Mouse (Mus musculus) left cerebral cortex, postnatal 36 days (tissue): ENCODE measurements around the gene Myt1l. TPM values are rescaled to one million over a fixed set of nuclear protein-coding genes. Genes with fewer than 3 reads are reported as not detected.

Source experiments
- DNase-seq, 2 experiments: peaks; one replicate each; pipeline ENCODE4 v3.0.0; 2021 to 2022; ENCODE audit warnings: low spot score in 2 of 2, mixed read lengths in 1 of 2
- intact Hi-C: fragments of 180-260 bp; cut with DNase I; formaldehyde crosslinking; loops from one replicate; pipeline ENCODE4 v1.15.1; 2025
- total RNA-seq, 2 experiments: library from RNA; stranded (reverse); gene quantifications; 2 replicates each; pipeline ENCODE4 v1.2.3; 2021

The Myt1l gene
- total RNA-seq, 2 experiments from 2014 or later, result 213 to 254 TPM

DNA sequence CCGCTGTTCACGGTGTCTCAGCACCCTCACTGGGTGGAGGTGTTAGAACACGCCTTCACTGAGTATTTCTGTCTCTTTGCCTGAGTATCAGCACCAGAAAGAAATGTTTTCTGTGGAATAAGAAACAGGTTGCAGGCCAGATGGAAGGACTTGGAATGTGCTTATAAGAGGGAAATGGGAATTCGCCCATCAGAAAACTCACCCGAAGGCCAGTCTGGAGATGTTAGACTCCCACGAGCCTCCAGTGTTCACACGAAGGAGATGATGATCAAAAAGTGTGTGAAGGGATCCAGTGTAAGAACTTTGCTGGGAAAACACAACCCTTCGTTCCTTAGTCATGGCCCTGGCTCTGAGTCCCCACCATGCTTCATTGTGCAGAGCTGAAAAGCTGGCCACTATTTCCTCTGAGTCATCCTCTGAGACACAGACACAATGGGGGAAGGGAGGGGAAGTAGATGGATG is 406.0 kb downstream of the Myt1l start:
- peak; percentile 71 to 78 for DNase-seq
- intact Hi-C loops, result loop anchor here (2.0 kb wide), 1 partner anchor 81 kb away; no protein-coding TSS in a partner anchor

DNA sequence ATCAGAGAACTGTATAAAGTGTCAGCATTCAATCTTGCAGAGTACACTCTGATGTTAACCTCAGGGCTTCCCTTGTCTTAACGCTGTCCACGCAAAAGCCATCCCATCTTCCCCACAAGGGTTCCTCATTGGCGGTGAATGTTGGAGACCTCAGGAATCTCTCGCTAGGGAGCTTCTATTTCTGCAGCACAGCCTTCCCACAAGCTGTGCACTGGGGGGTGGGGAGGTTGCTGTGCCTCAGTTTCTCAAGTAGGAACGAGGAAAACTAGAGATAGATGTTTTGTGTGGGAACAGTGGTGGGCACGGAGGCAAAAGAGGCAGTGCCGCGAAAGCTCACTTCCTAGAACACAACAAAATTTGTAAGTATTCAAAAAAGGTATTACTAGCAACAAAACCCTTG is 409.1 kb downstream of the Myt1l start, which contains the start of gene Pxdn:
TSS of gene Pxdn (plus strand) at position 301 of the 400 bp plus-strand sequence.
- DNase-seq, result no peak
- intact Hi-C loops, result no loop called here

DNA sequence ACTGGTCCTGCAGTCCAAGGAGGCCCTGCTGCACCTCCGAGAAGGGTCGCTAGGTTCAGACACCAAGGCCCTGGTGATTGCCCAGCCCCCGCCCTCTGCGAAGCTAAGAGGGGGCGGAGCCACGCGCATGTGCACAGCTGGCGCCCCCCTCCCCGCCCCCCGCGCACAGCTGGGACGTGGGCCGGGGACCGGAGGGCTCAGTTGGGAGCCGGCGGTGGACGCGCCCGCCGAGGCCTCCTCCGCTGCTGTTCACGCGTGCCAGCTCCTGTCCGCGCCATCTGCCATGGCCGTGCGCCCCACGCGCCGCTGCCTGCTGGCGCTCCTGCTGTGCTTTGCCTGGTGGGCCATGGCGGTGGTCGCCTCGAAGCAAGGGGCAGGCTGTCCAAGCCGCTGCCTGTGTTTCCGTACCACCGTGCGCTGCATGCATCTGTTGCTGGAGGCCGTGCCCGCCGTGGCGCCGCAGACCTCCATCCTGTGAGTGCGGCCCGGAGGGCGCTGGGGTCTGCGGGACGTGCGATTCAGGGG is 409.7 kb downstream of the Myt1l start:
- DNase-seq, result peak; percentile 64 to 80
- intact Hi-C loops, result no loop called here

DNA sequence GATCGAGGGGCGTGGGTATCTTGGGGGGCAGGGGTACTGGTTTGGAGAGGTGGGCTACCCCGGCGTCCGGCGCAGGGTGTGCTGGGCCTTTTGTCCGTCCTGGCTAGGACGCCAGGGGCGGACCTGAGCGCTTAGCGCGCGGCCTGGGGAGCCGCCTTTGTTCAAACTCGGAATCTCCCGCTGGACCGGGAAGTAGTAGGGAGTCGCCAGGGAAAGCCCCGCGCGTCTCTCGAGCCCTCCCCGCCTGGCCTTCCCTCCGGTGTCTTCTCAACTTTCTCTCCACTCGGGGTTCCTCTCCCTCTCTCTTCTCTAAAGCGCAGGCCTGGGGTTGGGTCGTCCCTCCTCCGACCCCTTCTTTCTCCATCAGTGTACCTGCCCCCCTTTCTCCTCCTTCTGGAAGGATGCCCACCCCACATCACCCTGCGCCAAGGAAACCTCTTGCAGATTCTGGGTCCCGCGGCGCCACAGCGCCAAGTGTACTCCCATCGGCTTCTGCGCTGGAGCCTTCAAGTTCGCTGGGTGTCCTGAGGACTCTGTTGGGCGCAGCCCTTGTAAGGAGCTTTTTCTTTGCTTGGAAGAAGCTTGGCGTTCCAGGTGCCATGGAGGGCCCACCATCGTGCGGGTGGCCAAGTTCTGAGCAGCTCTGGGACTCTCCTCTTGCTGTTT is 410.3 kb downstream of the Myt1l start:
- intact Hi-C loops, result no loop called here
- peak; percentile 63 to 65 for DNase-seq

DNA sequence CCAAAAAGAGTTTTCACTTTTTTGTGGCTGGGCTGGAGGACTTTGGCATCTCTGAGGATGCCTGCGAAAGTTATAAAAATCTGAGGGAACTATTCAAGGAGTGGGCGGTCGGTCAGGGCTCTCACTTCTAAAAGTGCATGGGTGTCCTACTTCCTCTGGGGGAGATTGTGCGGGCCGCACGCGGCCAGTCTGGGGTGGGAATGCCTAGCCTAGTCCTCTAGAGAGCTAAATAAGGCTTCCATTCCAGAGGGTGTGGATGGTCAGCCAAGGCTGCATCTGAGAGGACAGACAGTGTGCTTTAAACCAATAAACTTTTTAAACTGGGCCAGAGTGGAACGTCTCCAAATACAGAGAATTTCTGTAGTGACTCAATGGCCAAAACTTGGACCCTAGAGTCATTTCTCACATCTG is 411.1 kb downstream of the Myt1l start:
- no peak for DNase-seq
- intact Hi-C loops, result no loop called here

DNA sequence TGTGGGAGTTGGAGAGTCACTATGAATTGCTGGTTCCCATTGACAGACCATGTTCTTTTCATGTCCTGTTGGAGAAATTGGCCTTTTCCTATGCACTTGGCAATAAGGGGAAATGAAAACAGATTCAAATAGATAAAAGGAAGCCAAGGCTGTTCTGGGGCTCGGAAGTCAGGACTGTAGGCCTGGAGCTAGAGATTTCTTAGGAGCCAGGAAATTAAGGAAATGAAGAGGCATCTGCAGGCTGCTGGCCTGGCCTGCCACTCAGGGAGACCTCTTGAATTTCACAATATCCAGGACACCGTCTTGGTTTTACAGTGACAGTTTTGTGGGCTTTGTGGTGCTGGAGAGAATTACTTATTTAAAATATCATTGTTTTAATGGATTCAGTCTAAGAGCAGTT is 414.3 kb downstream of the Myt1l start:
- DNase-seq, result no peak
- intact Hi-C loops, result no loop called here

DNA sequence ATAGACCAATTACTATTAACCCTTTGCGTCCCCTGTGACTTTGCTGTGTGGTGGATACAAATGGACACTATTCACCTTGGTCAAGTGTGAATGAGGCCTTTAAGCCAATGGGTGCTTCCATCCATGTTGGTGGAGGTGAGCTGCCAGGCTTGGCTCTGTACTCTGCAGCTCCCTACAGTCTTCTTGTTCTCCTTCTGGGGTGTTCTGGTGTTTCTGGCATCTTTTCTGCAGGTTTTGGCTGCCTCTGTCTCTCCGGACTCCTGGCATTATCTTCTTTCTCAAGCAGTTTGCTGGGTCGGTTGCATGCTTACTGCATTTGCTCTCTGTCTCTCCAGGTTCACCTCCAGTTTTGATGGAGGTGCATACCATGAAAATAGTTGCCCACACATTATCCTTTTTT is 416.5 kb downstream of the Myt1l start:
- no peak for DNase-seq
- intact Hi-C loops, result no loop called here

DNA sequence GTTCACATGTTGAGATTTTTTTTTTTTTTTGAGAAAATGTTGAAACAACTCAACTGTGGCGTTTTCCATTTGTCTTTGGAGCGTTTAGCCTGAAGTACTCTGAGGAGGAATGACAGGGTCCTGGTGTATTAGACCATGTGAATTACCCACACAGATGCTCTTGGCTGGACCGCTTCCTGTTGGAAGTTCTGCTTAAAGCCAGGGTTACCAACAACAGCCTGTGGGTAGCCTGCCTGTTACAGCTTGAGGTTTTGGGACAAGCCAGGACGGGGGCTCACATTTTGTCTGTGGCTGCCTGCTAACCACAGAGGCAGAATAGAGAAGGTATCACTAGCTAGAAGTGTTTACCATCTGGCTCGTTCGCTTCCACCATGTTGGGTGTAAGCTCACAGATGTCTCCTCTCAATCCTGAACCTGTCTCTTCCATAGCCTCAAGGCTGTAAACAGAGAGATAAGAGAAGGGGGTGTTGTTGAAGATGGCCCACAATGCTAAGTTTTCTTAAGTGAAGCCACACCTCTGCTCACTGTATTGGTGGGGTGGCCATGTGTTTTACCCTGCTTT is 417.1 kb downstream of the Myt1l start:
- intact Hi-C loops, result no loop called here
- no peak for DNase-seq

DNA sequence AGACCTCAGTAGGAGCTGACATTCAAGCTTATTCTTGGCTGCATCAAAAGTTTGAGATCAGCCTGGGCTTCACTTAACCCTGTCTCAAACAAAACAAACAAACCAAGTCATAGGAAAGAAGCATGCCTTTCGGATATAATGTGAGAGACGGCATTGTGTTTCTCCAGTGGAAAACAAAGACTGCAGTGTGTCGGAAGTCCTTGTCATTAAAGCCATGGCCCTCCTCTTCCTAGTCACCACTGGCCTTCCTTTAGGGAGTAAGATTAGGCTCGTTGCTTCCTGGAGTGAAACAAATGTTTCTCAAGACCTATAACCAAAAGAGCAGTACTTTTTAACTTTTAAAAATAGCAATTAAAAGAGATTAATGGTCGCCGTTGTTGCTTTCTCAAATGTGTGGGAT is 422.9 kb downstream of the Myt1l start:
- no peak for DNase-seq
- intact Hi-C loops, result no loop called here

DNA sequence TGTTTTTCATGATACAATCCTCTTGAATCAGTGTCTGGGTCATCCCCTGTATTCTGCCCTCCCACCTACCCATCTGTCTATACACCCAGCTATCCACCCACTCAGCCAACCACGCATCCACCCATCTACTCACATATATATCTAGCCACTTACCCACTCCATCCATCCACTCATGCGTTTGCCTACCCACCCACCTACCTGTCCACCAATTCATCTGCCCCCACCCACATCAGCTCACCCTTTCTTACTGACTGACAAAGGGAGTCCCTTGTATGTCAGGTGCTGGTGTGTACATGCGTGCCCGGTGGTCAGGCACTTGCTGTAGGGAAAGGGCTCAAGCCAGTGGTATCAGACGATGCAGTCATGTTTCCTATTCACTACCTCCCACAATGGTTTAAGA is 423.3 kb downstream of the Myt1l start:
- DNase-seq, result no peak
- intact Hi-C loops, result no loop called here

DNA sequence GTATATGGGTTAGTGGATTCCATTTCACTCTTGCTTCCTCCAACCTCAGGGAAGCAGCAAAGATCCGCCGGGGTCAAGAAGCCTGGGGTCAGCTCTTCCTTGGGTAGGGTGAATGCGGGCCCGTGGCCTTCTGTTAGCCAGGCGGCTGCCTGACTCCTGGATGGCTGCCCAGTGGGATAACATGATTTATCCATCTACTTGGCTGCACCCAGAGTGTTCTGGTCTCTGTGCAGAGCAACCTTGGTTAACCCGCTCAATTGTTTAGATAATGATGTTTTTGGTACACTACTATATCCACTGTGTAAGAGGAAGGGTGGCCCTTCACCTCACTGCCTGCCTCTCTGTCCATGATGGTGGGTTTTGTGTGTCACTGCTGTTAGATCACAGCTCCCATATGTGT is 423.9 kb downstream of the Myt1l start:
- intact Hi-C loops, result no loop called here
- no peak for DNase-seq

DNA sequence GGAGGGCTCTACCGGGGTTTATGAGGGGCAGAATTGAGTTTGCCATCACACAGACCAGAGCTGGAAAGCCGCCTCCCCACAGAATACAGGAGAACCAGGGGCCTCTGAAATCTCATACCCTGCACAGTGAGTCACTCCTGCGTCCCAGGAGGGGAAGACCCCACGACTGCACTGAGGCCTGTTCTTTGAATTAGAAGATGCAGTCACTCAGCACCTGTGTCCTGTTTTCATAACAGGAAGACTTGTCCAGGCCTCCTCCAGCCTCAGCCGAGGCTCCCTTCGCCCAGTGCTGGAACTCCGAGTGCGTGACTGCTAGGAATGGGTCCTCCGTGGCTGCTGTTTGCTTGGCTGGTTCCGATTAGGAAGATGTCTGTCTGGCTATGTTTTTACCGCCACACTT is 425.8 kb downstream of the Myt1l start:
- intact Hi-C loops, result no loop called here
- DNase-seq, result no peak

DNA sequence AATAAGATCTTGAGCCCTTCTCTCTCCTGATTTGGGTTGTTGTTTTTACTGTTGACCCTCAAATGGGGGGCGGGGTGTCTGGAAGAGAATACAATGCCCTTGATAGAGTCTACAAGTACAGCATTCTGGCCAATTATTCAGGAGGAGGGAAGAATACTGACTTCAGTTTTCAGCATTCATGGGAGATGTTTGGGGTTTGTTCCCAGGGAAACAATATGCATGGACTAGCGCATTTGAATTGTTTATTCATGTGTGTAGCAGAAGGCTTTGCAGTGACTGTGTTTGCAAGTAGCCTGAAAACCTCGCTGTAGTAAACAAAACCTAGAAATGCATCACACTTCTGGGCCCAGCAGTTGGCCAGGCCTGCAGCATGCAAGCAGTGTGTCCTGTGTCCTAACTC is 426.3 kb downstream of the Myt1l start:
- intact Hi-C loops, result no loop called here
- DNase-seq, result no peak

DNA sequence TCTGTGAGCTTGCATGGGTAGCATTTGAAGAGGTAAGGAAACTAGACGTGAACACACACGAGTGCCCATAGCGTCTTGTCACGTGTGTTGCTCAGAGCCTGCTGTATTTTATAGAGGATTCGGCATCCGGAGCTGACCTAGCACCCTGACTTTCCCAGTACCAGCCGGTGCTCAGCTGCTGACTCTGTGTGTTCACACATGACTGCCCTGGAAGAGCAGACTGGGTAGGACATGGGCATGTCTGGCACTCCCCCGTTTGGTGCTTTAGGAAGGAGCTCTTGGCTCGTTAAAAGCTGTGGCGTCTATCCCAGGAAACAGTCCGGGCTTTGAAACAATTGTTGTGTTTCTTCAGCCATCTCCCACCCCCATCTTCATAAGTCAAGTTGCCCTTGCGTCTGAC is 428.8 kb downstream of the Myt1l start:
- intact Hi-C loops, result no loop called here
- DNase-seq, result no peak

DNA sequence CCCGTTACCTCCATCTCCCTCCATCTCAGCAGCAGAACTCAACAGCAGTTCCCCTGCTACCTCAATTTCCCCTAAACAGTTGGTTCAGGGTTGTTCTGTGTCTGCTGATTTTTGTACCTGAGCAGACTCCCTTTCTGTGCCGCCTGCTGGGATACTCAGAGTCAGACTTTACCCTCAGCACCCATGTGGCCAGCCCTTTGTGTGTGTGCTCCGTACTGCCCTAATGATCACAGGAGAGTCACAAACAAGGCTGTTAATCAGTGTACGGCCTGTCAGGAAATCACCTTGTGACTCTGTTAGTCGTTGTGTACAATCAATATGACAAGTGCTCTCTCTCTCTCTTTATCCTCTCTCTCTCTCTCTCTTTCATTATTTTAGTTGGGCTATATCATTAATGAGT is 430.5 kb downstream of the Myt1l start:
- intact Hi-C loops, result no loop called here
- no peak for DNase-seq

DNA sequence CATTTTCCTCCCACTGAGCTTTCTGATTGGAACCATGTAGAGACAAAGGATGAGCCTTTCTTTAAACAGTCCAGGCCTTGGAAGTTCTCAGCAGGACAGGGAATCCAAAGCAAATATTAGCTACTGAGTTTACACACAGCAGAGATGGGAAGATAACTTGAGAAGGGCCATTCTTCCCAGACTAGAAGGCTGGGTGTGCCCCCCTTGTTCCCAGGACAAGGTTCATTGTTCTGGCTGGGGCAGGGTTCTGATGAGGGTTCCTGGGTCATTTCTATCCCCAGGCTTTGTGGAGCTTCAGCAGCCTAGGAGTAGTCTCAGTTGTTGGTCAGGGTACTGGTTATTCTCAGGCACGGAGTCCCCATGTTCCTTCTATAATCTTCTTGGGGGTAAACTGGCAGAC is 432.9 kb downstream of the Myt1l start:
- intact Hi-C loops, result no loop called here
- DNase-seq, result no peak

DNA sequence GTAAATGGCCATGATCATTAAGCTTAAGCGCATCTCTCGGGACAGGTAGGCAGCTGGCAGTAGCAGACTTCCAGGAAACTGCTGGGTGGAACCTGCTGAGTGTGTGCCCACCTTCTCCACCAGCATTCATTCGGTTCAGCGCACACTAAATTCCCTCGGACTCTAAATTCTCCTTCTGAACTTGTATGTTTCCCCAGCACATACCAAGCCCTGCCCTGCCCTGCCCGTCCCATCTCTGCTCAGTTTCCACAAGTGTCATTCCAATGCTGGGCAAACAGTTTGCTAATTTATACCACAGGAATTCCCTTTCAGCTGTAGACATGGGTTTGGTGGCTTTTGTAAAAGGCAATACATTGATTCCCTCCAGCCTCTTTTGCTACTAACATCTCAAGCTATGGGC is 436.8 kb downstream of the Myt1l start:
- no peak for DNase-seq
- intact Hi-C loops, result no loop called here

DNA sequence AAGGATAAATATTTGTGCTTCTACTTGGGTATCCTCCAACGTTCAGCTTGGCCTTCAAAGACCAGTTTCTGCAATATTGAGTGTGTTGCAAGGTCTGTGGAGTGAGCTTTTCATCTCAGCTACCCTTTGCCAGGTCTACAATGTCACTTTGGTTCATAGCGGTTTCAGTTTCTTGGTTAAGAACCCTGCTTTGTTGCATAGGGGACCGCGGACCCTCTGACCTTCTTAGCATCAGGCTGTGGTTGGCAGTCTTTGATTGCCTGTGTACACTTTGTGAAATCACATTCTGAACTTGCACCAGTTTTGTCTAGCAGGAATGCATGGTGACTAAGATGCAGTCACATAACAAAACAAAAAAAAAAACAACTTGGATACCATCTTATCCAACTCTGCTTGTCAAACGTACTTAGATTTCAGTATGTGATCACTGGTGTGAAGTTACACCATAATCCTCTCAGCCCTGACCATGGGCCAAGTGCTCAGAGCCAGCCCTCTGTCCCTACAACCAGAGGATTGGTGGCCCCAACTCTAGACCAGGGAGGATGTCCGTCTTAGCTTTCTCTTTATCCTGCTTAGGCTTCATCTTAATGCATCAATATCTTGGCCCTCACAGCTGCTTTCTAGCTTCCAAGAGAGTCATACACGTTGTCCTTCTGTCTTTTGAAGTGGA is 443.7 kb downstream of the Myt1l start:
- DNase-seq, result no peak
- intact Hi-C loops, result no loop called here

DNA sequence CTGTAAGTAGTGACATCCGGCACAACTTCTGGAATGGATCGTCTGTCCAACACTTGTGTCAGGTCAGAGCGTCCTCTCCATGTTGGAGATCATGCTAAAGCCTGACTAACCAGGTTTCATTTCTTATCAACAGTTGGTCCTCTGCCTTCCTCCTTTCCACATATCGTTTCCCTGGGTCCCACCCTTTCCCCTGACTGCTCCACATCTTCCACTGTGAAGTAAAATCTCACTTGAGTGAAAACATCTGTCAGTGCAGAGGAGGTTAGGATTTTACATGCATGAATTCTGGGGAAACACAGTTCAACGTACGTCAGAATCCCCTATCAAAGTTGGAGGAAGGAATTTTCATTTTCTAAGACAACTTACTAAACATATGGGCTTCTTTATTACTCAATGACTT is 444.3 kb downstream of the Myt1l start:
- DNase-seq, result no peak
- intact Hi-C loops, result no loop called here
